Comparison of ENCODE assay signal across 1 mouse cellular context in genomic region chr8:85845887-85846286, GRCm38 (mm10).
TF ChIP-seq lines count a peak whose summit lies in the region.

No protein-coding gene starts in this region.

TF ChIP-seq in MEL, 35 proteins besides CTCF, POLR2A, EP300 and RAD21 (continued from another document):
- TF ChIP-seq SMC3 (IDR thresholded peaks at IDR 0.05; ENCODE audit: low read depth, low read length), result no peak
- no peak for TF ChIP-seq CHD2 (IDR thresholded peaks at IDR 0.05; ENCODE audit: low read length)
- no peak for TF ChIP-seq TAL1 (IDR thresholded peaks at IDR 0.05; ENCODE audit: low read length)
- no peak for TF ChIP-seq MAX (IDR thresholded peaks at IDR 0.05; ENCODE audit: low read length)
- TF ChIP-seq MAFK (IDR thresholded peaks at IDR 0.05; ENCODE audit: borderline replicate concordance, low read depth, low read length), result 0 out of 2 replicates have a peak, but pooled peaks have one; percentile 44
- no peak for TF ChIP-seq ZMIZ1 (IDR thresholded peaks at IDR 0.05; ENCODE audit: low read depth, low read length)
